Mouse (Mus musculus): Measurements from ENCODE around the gene Sall2.

The Sall2 gene

DNA sequence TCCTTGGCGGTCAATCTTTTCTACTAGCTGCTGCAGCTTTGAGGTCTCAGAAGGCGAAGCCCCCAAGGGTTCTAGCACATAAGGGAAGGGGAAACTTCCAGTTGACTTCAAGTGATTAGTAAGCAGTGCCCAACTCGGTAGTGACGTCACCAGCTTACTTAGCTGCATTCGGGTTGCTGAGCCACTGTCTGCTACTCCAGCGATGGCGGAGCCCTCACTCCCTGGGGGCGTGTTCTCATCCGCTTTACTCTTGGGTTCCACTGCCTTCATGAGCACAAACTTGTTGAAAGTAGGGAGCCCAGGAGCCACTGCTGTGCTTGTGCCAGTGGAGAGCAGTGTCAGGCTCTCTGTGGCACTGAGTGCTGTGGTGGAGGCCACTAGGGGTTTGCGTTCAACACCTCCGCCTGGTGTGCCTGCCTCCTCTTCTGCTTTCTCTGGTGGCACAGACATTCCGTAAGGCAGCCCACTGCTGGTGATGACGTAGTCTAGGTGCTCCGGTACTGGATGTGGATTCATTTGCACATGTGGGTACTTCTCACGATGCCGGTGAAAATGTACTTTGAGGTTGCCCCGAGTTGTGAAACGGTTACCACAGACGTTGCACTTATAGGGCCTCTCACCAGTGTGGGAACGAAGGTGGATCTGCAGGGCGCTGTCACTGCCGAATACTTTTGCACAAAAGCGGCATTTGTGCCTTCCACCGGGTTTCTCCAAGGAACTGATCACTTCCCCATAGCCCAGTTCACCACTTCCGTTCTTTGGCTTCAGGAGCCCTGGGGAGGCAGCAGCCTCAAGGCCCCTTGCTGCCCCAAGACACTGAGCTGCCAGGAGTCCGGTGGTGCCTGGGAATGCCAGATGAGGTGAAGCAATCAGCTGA, 14.4 kb downstream of the Sall2 start:
- POLR2A ChIA-PET, result interaction anchor here (0.6 to 6.4 kb wide), 41 partner anchors 9 to 407 kb away, joined by 3 to 74 read pairs (median 4); partner anchors contain the start of genes Hnrnpc (in 3 of the 4), Mettl3 (in 3 of the 4), Chd8 (in 2 of the 4) and Tox4 (in 2 of the 4)

DNA sequence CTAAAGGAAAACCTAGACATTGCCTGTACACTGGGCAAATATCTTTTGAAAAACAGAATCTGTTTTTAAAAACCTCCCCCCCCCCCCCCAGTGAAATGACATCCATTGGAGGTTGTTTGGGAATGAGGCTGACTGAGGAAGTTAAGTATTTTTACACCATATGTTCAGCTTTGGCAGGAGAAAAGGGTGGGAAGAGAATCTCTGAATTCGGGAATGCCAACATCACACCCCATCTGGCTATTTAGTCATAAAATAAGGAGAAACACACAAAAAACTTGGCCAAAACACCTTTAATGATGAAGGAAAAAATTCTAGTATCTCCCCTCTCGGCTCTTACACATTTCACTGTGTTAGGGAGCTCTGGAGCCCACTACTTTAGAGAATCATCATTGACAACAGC, 17.7 kb downstream of the Sall2 start:
- POLR2A ChIA-PET, result interaction anchor here in 2 of 4 experiments (0.9 to 2.3 kb wide), 5 partner anchors 10 to 207 kb away, joined by 3 to 6 read pairs (median 5); partner anchors contain the start of genes Hnrnpc (in 1 of the 2), Rab2b (in 1 of the 2) and Tox4 (in 1 of the 2)
- CTCF ChIA-PET, result interaction anchor here in 1 of 4 experiments (0.6 to 0.8 kb wide), 2 partner anchors 28 to 31 kb away, joined by 3 to 5 read pairs; no protein-coding TSS in a partner anchor

More for the DNA sequence above, 14.4 kb downstream of the Sall2 start:
- CTCF ChIA-PET, result interaction anchor here (0.6 to 2.1 kb wide), 10 partner anchors 18 to 195 kb away, joined by 3 to 9 read pairs (median 4); partner anchors contain the start of genes Rab2b (in 3 of the 4) and Tox4 (in 2 of the 4)

GRCm38 (mm10) chr14:52310343-52310742, 18.2 kb downstream of the Sall2 start:
- ChIA-PET POLR2A (interaction anchor here in 3 of 4 experiments (0.6 to 0.8 kb wide), 3 partner anchors 69 to 191 kb away, joined by 3 to 5 read pairs (median 4); partner anchors contain the start of gene Olfr1512 (in 1 of the 3)), CTCF (interaction anchor here in 3 of 4 experiments (0.7 to 1.1 kb wide), 5 partner anchors 29 to 447 kb away, joined by 3 to 9 read pairs (median 4); no protein-coding TSS in a partner anchor)

DNA sequence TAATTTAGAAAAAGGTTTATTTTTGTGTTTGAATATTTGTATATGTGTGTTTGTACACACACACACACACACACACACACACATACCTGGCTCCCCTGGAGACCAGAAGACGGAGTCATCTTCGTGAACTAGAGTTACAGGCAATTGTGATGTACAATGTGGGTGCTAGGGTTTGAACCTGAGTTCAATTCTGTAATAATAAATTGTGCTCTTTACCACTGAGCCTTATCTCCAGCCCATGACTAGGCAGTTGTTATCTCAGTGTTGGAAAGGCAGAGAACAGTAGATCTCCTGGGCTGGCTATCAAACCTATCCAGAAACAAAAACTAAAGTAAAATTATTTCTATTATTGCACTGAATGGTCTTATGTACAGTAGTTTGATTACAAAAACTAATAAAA, 22.5 kb downstream of the Sall2 start:
- POLR2A ChIA-PET, result interaction anchor here in 3 of 4 experiments (0.6 to 4.7 kb wide), 18 partner anchors 9 to 286 kb away, joined by 3 to 74 read pairs (median 7); partner anchors contain the start of genes Chd8 (in 1 of the 3), Rab2b (in 1 of the 3), Sall2 (in 1 of the 3) and Supt16 (in 1 of the 3)
- CTCF ChIA-PET, result interaction anchor here in 3 of 4 experiments (0.5 to 2.6 kb wide), 5 partner anchors 10 to 200 kb away, joined by 3 to 9 read pairs (median 4); no protein-coding TSS in a partner anchor

- ChIA-PET CTCF (interaction anchor here in 3 of 4 experiments (0.7 to 2.6 kb wide), 10 partner anchors 9 to 183 kb away, joined by 3 to 18 read pairs (median 6); partner anchors contain the start of genes Rab2b (in 2 of the 3) and Tox4 (in 2 of the 3)), POLR2A (interaction anchor here (0.5 to 5.0 kb wide), 68 partner anchors 8 to 392 kb away, joined by 3 to 74 read pairs (median 4); partner anchors contain the start of genes Chd8 (in 3 of the 4), Rab2b (in 3 of the 4), Tox4 (in 3 of the 4) and Hnrnpc (in 2 of the 4))
Measured at GRCm38 (mm10) chr14:52304644-52305271, 23.8 kb downstream of the Sall2 start, which contains the start of gene Mettl3. Gene Mettl3, minus strand, starts transcription at chr14:52305128.

DNA sequence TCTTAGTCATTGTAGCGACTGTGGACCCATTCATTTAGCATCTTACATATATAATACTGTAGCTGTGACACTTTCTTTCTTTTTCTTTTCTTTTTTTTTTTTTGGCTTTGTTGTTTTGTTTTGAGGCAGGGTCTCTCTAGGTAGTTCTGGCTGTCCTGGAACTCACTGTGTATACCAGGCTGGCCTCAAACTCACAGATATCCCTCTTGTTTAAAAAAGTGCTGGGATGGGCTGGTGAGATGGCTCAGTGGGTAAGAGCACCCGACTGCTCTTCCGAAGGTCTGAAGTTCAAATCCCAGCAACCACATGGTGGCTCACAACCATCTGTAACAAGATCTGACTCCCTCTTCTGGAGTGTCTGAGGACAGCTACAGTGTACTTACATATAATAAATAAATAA, 25.0 kb downstream of the Sall2 start:
- POLR2A ChIA-PET, result interaction anchor here in 3 of 4 experiments (0.6 to 5.0 kb wide), 27 partner anchors 10 to 419 kb away, joined by 3 to 74 read pairs (median 8); partner anchors contain the start of genes Hnrnpc (in 3 of the 3), Rab2b (in 3 of the 3), Tox4 (in 2 of the 3) and Mettl17 (in 1 of the 3)
- CTCF ChIA-PET, result interaction anchor here in 2 of 4 experiments (0.7 to 2.6 kb wide), 4 partner anchors 8 to 46 kb away, joined by 3 to 16 read pairs (median 6); partner anchors contain the start of genes Chd8 (in 1 of the 2), Rab2b (in 1 of the 2) and Tox4 (in 1 of the 2)

DNA sequence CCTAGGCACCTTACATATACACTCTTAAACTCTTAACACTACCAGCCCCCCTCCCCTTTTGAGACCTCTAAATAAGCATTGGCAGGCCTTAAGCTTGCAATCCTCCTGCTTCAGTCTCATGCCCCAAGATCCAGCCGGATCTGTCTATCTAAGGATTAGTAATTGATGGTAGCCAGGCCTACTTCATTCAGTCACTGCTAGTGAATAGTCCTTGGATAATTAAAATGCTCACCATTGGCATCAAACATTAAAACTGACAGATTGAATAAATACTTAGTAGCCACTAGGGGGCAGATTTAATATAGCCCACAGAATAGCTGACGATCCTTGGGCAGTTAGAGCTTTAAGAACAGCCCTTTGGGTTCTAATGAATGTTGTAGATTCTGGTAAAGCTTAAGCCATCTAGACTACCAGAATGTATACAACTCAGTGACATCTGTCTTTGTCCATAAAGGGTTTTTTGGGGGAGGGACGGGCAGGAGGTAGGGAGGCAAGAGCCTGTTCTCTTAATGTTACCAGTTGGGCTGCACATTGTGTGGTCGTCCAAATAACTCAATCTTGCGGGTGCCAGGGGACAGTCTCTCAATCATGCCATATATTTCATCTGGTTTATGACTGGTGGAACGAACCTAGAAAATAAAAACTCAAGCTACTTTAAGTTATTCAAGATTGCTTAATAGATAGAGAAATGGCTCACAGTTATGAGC, 32.9 kb downstream of the Sall2 start:
- ChIA-PET POLR2A (interaction anchor here (0.6 to 3.8 kb wide), 31 partner anchors 9 to 273 kb away, joined by 3 to 26 read pairs (median 4); partner anchors contain the start of genes Mettl3 (in 3 of the 4), Rab2b (in 3 of the 4), Supt16 (in 3 of the 4) and Tox4 (in 3 of the 4)), CTCF (interaction anchor here (0.5 to 4.6 kb wide), 34 partner anchors 9 to 287 kb away, joined by 3 to 30 read pairs (median 4); partner anchors contain the start of genes Rab2b (in 4 of the 4), Tox4 (in 4 of the 4), Mettl3 (in 3 of the 4) and Chd8 (in 2 of the 4))

- ChIA-PET CTCF (interaction anchor here in 3 of 4 experiments (0.6 to 2.1 kb wide), 11 partner anchors 12 to 287 kb away, joined by 3 to 14 read pairs (median 4); partner anchors contain the start of genes Chd8 (in 1 of the 3), Hnrnpc (in 1 of the 3) and Mettl3 (in 1 of the 3)), POLR2A (interaction anchor here (0.6 to 3.8 kb wide), 52 partner anchors 10 to 400 kb away, joined by 3 to 36 read pairs (median 5); partner anchors contain the start of genes Chd8 (in 4 of the 4), Zfp219 (in 3 of the 4), Hnrnpc (in 2 of the 4) and Mettl3 (in 2 of the 4))
Measured at GRCm38 (mm10) chr14:52284191-52284590, 44.4 kb downstream of the Sall2 start.

GRCm38 (mm10) chr14:52283629-52284028, 44.9 kb downstream of the Sall2 start:
- CTCF ChIA-PET, result interaction anchor here in 3 of 4 experiments (0.6 to 2.1 kb wide), 8 partner anchors 12 to 287 kb away, joined by 3 to 14 read pairs (median 4); no protein-coding TSS in a partner anchor
- POLR2A ChIA-PET, result interaction anchor here (0.6 to 3.8 kb wide), 40 partner anchors 11 to 400 kb away, joined by 3 to 36 read pairs (median 5); partner anchors contain the start of genes Chd8 (in 4 of the 4), Zfp219 (in 3 of the 4), Hnrnpc (in 2 of the 4) and Mettl3 (in 2 of the 4)

- POLR2A ChIA-PET, result interaction anchor here (0.6 to 4.0 kb wide), 81 partner anchors 9 to 1349 kb away, joined by 3 to 91 read pairs (median 5); partner anchors contain the start of genes Chd8 (in 3 of the 4), Hnrnpc (in 3 of the 4), Mettl3 (in 3 of the 4) and Supt16 (in 2 of the 4)
- CTCF ChIA-PET, result interaction anchor here (0.6 to 2.5 kb wide), 44 partner anchors 8 to 274 kb away, joined by 3 to 30 read pairs (median 5); partner anchors contain the start of genes Chd8 (in 4 of the 4), Mettl3 (in 2 of the 4), Hnrnpc (in 1 of the 4) and Zfp219 (in 1 of the 4)
Measured at GRCm38 (mm10) chr14:52279747-52280120, 48.8 kb downstream of the Sall2 start.

GRCm38 (mm10) chr14:52278932-52279746, 49.4 kb downstream of the Sall2 start, which contains the start of the genes Tox4 and Rab2b:
Gene Tox4, plus strand, starts transcription at chr14:52279146.
Gene Rab2b, minus strand, starts transcription at chr14:52279545.
- POLR2A ChIA-PET, result interaction anchor here (0.6 to 4.0 kb wide), 110 partner anchors 9 to 1348 kb away, joined by 3 to 91 read pairs (median 5); partner anchors contain the start of genes Chd8 (in 3 of the 4), Hnrnpc (in 3 of the 4), Mettl3 (in 3 of the 4) and Supt16 (in 3 of the 4)

DNA sequence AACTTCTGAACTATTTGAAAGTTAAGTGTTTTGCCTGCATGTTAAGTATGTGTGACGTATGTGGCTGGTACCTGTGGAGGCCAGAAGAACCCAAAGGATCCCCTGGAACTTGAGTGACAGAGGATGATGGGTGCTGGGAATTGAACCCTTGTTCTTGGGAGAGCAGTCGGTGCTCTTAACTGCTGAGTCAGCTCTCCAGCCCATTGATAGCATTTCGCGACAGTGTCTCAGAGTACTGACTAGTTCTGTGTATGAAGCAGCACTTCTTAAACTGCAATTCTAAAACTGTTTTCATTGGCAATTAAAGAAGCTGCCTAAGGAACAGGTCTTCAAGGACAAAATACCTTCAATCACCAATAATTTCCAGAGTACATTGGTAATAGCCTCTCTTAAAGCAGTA, 51.4 kb downstream of the Sall2 start:
- POLR2A ChIA-PET, result interaction anchor here (0.7 to 4.0 kb wide), 15 partner anchors 8 to 163 kb away, joined by 3 to 91 read pairs (median 7); partner anchors contain the start of genes Supt16 (in 3 of the 4), Chd8 (in 1 of the 4) and Mettl3 (in 1 of the 4)
- CTCF ChIA-PET, result no interaction called here

More at GRCm38 (mm10) chr14:52278932-52279746, 49.4 kb downstream of the Sall2 start, which contains the start of the genes Tox4 and Rab2b:
- CTCF ChIA-PET, result interaction anchor here (0.5 to 2.5 kb wide), 54 partner anchors 9 to 382 kb away, joined by 3 to 30 read pairs (median 4); partner anchors contain the start of genes Chd8 (in 4 of the 4), Mettl3 (in 2 of the 4), Hnrnpc (in 1 of the 4) and Sall2 (in 1 of the 4)

- ChIA-PET CTCF (interaction anchor here (0.6 to 2.0 kb wide), 5 partner anchors 23 to 331 kb away, joined by 3 to 9 read pairs (median 5); no protein-coding TSS in a partner anchor), POLR2A (interaction anchor here in 3 of 4 experiments (0.6 to 3.2 kb wide), 18 partner anchors 12 to 288 kb away, joined by 3 to 14 read pairs (median 4); partner anchors contain the start of genes Chd8 (in 3 of the 3), Arhgef40 (in 1 of the 3), Hnrnpc (in 1 of the 3) and Mettl3 (in 1 of the 3))
Measured at GRCm38 (mm10) chr14:52272781-52273180, 55.8 kb downstream of the Sall2 start.
